Mouse (Mus musculus) small intestine, adult 2 months (tissue): Measurements from ENCODE around the gene Olfr104-ps.

ENCODE experiments used
- CTCF ChIP-seq: fragments of 200-500 bp; IDR thresholded peaks from 2 replicates; pipeline ENCODE4 v1.5.1; 2012; ENCODE audit warnings: low read depth, mild to moderate bottlenecking, control low read depth, inconsistent platforms, low read length, moderate library complexity, mixed read lengths; ENCODE audit not compliant: insufficient replicate concordance, insufficient read length; ENCODE audit errors: extremely low read depth
- POLR2A ChIP-seq: fragments of 200-500 bp; IDR thresholded peaks from 2 replicates; pipeline ENCODE4 v1.6.1; 2012; ENCODE audit warnings: low read depth, mild to moderate bottlenecking, control low read depth, inconsistent platforms, low read length, moderate library complexity

DNA sequence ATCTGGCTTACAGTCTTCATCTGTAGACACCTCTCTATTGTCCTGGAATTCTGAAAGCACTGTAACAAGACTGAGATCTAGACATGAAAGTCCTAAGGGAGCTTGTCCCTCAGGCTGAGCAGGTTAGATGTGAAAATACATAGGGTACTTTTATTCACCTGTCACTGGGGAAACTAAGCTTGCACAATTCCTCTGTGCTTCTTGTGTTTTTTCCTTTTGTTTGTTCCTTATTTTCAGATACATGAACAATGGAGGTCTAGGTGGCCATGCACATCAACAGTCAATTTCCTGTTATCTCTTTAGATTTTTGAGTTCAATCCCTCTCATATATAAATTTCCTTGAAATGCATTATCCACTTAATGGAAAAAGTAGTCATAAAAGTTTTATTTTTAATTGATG is 42.4 kb upstream of the Olfr104-ps start, which contains the start of gene Olfr102:
- TF ChIP-seq CTCF (no peak), POLR2A (no peak)
